Mouse (Mus musculus) embryonic stem cell, embryonic (primary cell): Measurements from ENCODE around the gene Acot1.
"Not testable (repeated sequence)": the region's sequence is repeated elsewhere in the genome, so short reads cannot be mapped to it uniquely, and the experiment has no call there.

Experiments
- CTCF ChIA-PET, 4 experiments: fragments of 300-600 bp in 2 of 4; fragments of 350-600 bp in 2 of 4; sonication (Branson Sonifier 250); formaldehyde crosslinking; loops; one replicate each; lab custom pipeline; 2022; ENCODE audit warnings: inconsistent platforms in 2 of 4; lab: Charles Lee
- POLR2A ChIA-PET, 4 experiments: fragments of 300-600 bp in 2 of 4; fragments of 350-600 bp in 2 of 4; sonication (Branson Sonifier 250); formaldehyde crosslinking; loops; one replicate each; lab custom pipeline; 2022; ENCODE audit warnings: antibody characterized with exemption in 4 of 4, inconsistent platforms in 1 of 4; lab: Charles Lee

The Acot1 gene

GRCm38 (mm10) chr12:84009171-84009965 lies at the start of gene Acot1:
Gene Acot1 (plus strand): TSS chr12:84009490.
- CTCF ChIA-PET, result interaction anchor here in 2 of 4 experiments (0.6 to 1.9 kb wide), 3 partner anchors 21 to 53 kb away, joined by 4 to 5 read pairs (median 4); no protein-coding TSS in a partner anchor
- POLR2A ChIA-PET, result interaction anchor here in 3 of 4 experiments (0.6 to 2.3 kb wide), 17 partner anchors 9 to 439 kb away, joined by 3 to 12 read pairs (median 4); partner anchors contain the start of genes Acot2 (in 2 of the 3) and Acot6 (in 1 of the 3)

DNA sequence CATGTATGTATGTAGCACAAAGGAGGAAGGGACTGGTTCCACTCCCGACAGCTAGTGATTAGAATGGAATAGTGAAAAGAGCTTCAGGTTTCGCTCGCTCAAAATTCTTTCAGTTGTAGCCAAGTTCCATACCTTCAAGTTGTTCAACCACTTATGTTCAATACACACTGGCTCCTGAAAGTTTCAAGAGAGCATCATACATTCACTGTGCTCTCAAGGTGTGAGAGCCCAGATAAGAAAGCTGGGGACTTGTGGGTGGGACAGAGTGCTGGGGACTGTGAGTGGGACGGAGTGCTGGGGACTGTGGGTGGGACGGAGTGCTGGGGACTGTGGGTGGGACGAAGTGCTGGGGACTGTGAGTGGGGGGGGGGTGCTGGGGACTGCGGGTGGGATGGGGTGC lies 44.1 kb upstream of the Acot1 start:
- ChIA-PET POLR2A (interaction anchor here in 2 of 4 experiments (0.6 to 2.2 kb wide), 4 partner anchors 11 to 27 kb away, joined by 3 to 16 read pairs (median 5); partner anchors contain the start of gene Riox1 (in 1 of the 2)), CTCF (no interaction called here)

DNA sequence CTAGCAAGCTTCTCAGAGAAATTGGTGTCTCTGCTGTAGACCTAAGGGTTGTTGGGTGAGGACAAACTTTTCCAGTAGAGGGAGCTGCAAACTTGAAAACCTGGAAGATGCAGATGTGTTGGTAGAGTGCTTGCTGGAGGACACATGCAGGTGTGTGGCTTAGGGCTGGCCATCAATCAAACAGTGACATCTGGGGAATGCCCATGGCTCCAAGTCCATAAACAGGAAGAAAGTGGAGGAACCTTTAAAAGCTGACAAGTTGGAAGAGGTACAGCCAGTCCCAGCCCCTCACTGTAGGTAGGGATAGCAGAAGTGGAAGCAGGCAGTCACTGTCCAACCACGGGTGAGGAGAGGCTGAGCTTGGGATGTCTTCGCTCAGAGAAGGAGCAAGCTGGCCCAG lies 37.2 kb upstream of the Acot1 start:
- CTCF ChIA-PET, result interaction anchor here (0.6 to 1.8 kb wide), 24 partner anchors 9 to 218 kb away, joined by 3 to 18 read pairs (median 4); partner anchors contain the start of genes Acot2 (in 2 of the 4), Acot3 (in 1 of the 4), Acot5 (in 1 of the 4) and Riox1 (in 1 of the 4)

GRCm38 (mm10) chr12:83978862-83979261 lies 30.4 kb upstream of the Acot1 start:
- POLR2A ChIA-PET, result interaction anchor here in 2 of 4 experiments (1.0 to 1.5 kb wide), 3 partner anchors 9 to 22 kb away, joined by 3 to 4 read pairs (median 3); partner anchors contain the start of gene Acot2 (in 2 of the 2)
- CTCF ChIA-PET, result interaction anchor here in 1 of 4 experiments (1.2 kb wide), 1 partner anchor 82 kb away, joined by 3 read pairs; no protein-coding TSS in a partner anchor

More for the DNA sequence above, 37.2 kb upstream of the Acot1 start:
- POLR2A ChIA-PET, result interaction anchor here in 2 of 4 experiments (0.5 to 1.4 kb wide), 2 partner anchors 68 to 131 kb away, joined by 3 read pairs; no protein-coding TSS in a partner anchor

- CTCF ChIA-PET, result interaction anchor here in 1 of 4 experiments (0.6 kb wide), 1 partner anchor 44 kb away, joined by 5 read pairs; no protein-coding TSS in a partner anchor
- POLR2A ChIA-PET, result interaction anchor here in 2 of 4 experiments (0.6 kb wide), 2 partner anchors 105 to 912 kb away, joined by 3 read pairs; no protein-coding TSS in a partner anchor
Measured at GRCm38 (mm10) chr12:83981615-83982014, 27.7 kb upstream of the Acot1 start.

DNA sequence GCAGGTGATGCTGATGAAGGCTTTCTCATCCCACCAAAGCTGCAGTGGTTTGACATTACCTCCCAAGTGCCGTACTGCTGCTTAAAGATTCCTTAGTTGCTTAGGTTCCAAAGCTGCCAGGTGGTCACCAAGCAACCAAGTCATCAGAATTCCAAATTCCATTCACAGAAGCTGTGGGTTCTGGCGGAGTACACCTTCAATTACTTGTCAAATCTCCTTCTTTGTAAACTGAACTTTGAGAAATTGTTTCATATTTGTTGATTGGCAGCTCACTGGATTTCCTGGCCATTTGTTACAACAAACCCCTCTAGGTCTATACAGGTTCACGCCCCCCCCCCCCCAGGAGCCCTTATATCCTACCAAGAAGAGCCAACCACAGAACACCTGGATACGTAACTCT lies 24.5 kb upstream of the Acot1 start, which contains the start of gene Heatr4:
Heatr4 (minus strand) TSS at position 101 of the 400 bp plus-strand sequence.
- ChIA-PET POLR2A (interaction anchor here in 3 of 4 experiments (0.6 to 0.9 kb wide), 3 partner anchors 17 to 70 kb away, joined by 3 to 4 read pairs (median 3); partner anchors contain the start of gene Riox1 (in 1 of the 3)), CTCF (interaction anchor here in 1 of 4 experiments (0.6 kb wide), 1 partner anchor 49 kb away, joined by 6 read pairs; no protein-coding TSS in a partner anchor)

DNA sequence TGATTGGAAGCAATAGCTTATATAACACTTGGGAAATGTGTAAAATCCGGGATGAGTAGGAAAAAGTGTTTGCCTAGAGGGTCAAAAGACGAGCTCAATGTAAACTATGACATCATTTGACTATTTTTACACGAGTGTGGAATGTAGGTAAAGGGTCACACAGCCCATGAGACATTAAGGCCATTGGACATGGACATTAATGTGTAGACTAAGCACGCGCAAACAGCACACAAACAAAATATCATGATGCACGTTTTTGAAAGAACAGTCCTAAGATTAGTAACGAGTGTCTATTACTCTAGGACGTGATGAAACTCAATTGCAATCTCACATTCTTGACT lies 22.1 kb upstream of the Acot1 start:
- ChIA-PET POLR2A (interaction anchor here (0.6 to 2.0 kb wide), 15 partner anchors 8 to 464 kb away, joined by 3 to 12 read pairs (median 4); partner anchors contain the start of genes Acot1 (in 2 of the 4), Riox1 (in 2 of the 4), Aldh6a1 (in 1 of the 4) and Lin52 (in 1 of the 4)), CTCF (interaction anchor here in 3 of 4 experiments (0.6 to 1.6 kb wide), 10 partner anchors 15 to 291 kb away, joined by 3 to 5 read pairs (median 4); no protein-coding TSS in a partner anchor)

DNA sequence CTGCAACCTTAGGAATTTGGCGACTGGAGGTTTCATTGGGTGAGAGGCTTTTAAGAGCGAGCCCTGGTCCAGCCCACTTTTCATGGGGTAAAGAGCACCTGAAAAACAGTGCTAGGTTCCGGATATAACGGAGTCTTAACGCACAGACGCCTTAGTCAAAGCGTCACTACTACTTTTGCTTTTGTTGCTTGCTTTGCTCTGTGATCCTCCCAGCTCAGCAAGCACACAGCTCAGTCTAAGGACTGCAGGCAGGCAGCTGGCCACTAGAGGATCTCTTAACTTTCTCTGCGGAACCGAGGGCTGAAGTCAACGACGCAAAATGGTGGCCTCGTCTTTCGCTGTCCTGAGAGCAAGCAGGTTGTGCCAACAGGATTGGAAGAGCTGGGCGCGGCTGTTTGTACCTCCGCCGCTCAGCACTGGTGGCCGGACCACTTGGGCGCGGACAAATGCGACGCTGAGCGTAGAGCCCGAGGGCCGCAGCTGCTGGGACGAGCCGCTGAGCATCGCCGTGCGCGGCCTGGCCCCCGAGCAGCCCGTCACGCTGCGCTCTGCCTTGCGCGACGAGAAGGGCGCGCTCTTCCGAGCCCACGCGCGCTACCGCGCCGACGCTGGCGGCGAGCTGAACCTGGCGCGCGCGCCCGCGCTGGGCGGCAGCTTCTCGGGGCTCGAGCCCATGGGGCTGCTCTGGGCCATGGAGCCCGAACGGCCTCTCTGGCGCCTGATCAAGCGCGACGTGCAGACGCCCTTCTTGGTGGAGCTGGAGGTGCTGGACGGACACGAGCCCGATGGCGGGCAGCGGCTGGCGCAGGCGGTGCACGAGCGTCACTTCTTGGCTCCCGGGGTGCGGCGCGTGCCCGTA lies 21.5 kb upstream of the Acot1 start, which contains the start of gene Acot2:
Acot2 (plus strand) TSS at position 279 of the 859 bp plus-strand sequence.
- ChIA-PET POLR2A (interaction anchor here in 3 of 4 experiments (0.7 to 2.0 kb wide), 21 partner anchors 8 to 463 kb away, joined by 3 to 12 read pairs (median 3); partner anchors contain the start of genes Acot1 (in 3 of the 3), Aldh6a1 (in 1 of the 3), Gm49366 (in 1 of the 3) and Lin52 (in 1 of the 3)), CTCF (interaction anchor here in 3 of 4 experiments (0.6 to 1.6 kb wide), 12 partner anchors 16 to 602 kb away, joined by 3 to 5 read pairs (median 4); no protein-coding TSS in a partner anchor)

DNA sequence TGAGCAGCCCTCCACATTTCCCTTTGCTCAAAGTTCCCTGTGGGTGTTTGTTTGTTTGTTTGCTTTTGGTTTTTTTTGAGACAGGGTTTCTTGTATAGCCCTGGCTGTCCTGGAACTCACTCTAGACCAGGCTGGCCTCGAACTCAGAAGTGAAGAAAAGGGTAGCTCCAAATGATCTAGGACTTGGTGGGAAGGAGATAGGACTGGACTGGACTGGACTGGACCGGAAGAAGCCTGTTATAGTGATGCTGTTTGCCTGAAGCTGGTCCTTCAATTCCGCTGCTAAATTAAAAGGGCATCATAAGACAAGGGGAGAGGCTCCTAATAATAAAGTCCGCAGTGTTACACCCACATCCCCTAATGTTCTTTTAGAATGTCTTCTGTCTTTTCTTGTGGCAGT lies 20.8 kb upstream of the Acot1 start:
- CTCF ChIA-PET, result interaction anchor here in 3 of 4 experiments (0.5 to 1.0 kb wide), 5 partner anchors 35 to 601 kb away, joined by 3 read pairs; no protein-coding TSS in a partner anchor
- POLR2A ChIA-PET, result interaction anchor here (0.7 to 2.0 kb wide), 17 partner anchors 9 to 463 kb away, joined by 3 to 5 read pairs (median 3); partner anchors contain the start of genes Acot1 (in 2 of the 4), Aldh6a1 (in 1 of the 4), Gm49366 (in 1 of the 4) and Lin52 (in 1 of the 4)

GRCm38 (mm10) chr12:83989378-83989777 lies 19.9 kb upstream of the Acot1 start:
- POLR2A ChIA-PET, result interaction anchor here (0.5 to 1.8 kb wide), 6 partner anchors 10 to 321 kb away, joined by 3 to 5 read pairs (median 4); partner anchors contain the start of gene Acot1 (in 1 of the 4)
- CTCF ChIA-PET, result interaction anchor here in 1 of 4 experiments (0.9 kb wide), 1 partner anchor 71 kb away, joined by 3 read pairs; no protein-coding TSS in a partner anchor

GRCm38 (mm10) chr12:83997221-83997620 lies 12.1 kb upstream of the Acot1 start:
- ChIA-PET POLR2A (interaction anchor here in 2 of 4 experiments (1.3 to 1.8 kb wide), 2 partner anchors 9 to 29 kb away, joined by 3 to 4 read pairs; partner anchors contain the start of gene Acot2 (in 1 of the 2)), CTCF (interaction anchor here in 1 of 4 experiments (0.6 kb wide), 1 partner anchor 41 kb away, joined by 3 read pairs; the partner anchor contains the start of gene Acot4)

GRCm38 (mm10) chr12:83998341-83999107 lies 10.8 kb upstream of the Acot1 start:
- POLR2A ChIA-PET, result interaction anchor here in 3 of 4 experiments (1.0 to 1.8 kb wide), 4 partner anchors 10 to 48 kb away, joined by 3 to 4 read pairs (median 4); partner anchors contain the start of genes Acot1 (in 1 of the 3), Acot2 (in 1 of the 3) and Riox1 (in 1 of the 3)
- CTCF ChIA-PET, result no interaction called here

DNA sequence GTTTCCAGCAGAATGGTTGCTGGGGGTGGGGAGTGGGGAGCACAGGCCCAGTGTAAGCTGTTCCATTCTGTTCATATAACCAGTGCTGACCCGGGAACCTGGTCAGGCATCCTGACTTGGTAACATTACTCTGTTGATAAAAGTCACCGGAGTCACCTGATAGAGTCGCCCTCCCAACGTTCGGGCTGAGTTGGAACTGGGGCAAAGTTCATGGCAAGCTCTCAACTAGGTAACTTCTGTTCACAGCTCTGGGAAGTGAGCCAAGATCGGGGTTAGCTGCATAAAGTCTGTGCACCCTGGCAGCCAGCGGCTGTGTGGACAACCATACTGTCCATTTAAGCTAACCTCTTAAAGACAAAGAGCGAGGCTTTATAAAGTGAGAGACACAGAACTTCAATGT lies 10.1 kb upstream of the Acot1 start:
- CTCF ChIA-PET, result not testable (repeated sequence)
- POLR2A ChIA-PET, result interaction anchor here in 3 of 4 experiments (0.7 to 1.2 kb wide), 3 partner anchors 10 to 48 kb away, joined by 3 to 4 read pairs (median 3); partner anchors contain the start of genes Acot2 (in 1 of the 3) and Riox1 (in 1 of the 3)

GRCm38 (mm10) chr12:84000418-84000817 lies 8.9 kb upstream of the Acot1 start:
- CTCF ChIA-PET, result interaction anchor here in 1 of 4 experiments (0.5 kb wide), 1 partner anchor 203 kb away, joined by 3 read pairs; no protein-coding TSS in a partner anchor

DNA sequence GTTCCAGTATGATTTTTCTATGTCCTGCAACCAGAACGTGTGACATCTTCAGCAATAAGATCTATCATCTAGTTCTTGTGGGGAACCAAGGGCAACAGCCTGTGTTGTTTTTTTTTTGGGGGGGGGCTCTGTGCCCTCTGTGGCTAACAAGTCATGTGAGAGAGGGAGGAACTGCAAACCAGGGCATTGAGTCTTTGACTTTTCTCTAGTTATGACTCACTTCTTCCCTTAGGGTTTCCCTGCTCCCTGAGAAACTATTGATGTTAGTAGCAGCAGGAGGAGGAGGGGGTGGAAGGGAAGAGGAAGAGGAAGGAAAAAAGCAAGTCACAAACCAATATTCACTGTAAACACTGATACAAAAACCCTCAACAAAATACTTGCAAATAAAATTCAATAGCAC lies 5.4 kb upstream of the Acot1 start:
- ChIA-PET CTCF (interaction anchor here in 1 of 4 experiments (0.6 kb wide), 1 partner anchor 32 kb away, joined by 3 read pairs; no protein-coding TSS in a partner anchor), POLR2A (no interaction called here)

More at GRCm38 (mm10) chr12:84000418-84000817, 8.9 kb upstream of the Acot1 start:
- POLR2A ChIA-PET, result interaction anchor here in 1 of 4 experiments (1.1 kb wide), 1 partner anchor 9 kb away, joined by 4 read pairs; the partner anchor contains the start of gene Acot1
